Mouse (Mus musculus) lung, adult 18-20 months (tissue): ENCODE measurements around the gene Nr4a3.

Experiments used
- DNase-seq, 2 experiments: peaks; one replicate each; pipeline ENCODE4 v3.0.0; 2022; ENCODE audit warnings: mixed read lengths in 2 of 2

The Nr4a3 gene

DNA sequence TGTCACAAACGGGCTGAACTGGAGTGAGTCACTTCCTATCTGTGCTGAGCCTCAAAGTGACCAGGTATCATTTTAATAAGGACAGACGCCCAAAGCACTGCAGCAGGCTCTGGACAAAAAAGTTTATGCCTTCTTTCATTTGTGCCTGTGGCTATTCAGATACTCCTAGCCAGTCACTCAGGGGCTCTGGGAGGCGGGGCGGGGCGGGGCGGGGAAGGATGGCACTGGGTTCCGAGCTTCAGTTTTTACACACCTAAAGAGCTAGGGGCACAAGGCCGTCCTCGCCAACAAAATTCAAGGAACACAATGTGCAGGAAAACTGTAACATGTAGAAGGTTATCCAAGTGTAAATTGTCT, 79.4 kb downstream of the Nr4a3 start:
- peak in 1 of 2 experiments; percentile 26 for DNase-seq

DNA sequence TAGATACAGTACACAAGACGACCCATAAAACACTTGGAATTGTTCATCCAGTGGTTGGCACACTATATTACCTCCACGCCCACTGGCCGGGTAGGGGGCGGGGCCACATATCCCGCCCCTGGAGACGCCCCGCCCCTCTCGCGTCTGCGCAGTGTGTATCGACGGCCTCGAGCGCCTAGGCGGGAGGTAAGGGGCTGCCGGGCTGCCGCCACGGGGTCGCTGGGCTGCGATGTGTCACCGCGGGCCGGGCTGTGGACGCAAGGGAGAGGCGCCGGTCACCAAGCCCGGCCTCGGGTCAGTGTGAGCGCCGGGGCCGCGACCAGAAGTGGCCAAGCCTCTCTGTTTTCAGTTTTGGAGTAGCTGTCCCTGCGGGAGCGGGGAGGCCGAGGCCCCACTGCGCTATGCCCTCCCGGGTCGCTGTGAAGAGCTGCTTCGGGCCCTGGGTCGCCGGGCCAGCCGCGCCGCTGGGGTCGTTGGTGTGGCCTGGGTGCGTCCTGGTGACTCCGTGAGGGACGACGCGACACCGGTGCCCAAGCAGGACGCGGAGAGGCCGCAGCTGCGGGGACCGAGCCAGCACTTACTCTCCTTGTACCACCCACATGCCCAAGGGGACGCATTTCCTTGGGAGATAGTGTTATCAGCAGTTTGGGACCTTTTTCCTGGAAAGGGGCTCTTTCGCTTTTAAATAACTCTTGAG, 80.0 kb downstream of the Nr4a3 start, which contains the start of gene Stx17:
Stx17 (plus strand) TSS at position 143 of the 697 bp plus-strand sequence.
- peak; percentile 82 to 86 for DNase-seq

DNA sequence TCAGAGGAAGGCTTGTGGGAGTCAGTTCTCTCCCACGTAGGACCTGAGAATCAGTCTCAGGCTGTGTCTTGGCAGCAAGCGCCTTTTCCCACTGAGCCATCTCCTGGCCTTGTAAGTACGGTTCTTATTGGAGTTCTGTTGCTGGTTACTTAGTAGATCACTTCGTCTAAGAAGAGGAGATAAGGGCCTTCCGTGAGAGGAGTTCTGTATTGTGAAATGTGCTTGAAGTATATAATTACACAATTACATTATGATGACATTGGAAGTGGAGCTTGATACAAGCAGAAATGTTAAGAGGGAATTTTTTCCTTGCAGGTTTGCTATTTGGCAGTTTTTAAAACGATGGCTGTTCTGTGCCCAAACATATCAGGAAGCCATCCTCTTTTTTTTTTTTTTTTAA, 85.4 kb downstream of the Nr4a3 start:
- peak; percentile 12 to 29 for DNase-seq

DNA sequence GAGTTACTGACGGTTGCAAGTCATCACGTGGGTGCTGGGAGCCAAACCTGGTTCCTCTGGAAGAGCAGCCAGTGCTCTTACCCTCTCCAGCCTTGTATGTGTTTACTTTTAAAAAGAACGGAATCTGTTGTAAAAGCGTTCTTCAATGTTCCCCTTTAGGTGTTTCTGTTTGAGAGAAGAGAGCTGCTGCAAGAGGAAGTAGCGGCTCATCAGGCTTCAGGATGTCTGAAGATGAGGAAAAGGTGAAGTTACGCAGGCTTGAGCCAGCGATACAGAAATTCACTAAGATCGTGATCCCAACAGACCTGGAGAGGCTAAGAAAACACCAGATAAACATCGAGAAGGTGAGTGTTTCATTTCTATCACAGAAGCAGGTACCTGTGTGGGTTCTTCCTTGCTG, 86.7 kb downstream of the Nr4a3 start:
- no peak for DNase-seq

DNA sequence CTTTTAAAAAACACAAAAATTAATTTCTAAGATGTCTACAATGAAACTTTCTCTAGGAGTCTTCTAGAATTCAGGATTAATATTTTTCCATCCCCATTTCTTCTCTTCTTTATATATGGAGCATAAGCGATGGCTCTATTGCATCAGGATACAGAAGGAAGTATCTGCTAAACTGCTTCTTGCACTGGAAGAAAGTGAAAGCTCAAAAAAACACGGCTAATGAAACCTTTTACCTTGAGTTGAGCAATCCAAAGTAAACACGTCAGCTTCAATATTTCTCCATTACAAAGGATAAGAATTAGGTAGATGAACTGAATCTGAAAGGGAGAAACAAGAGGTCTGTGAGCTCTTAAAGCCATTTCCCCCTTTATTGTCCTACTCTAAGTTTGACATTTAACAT, 87.8 kb downstream of the Nr4a3 start:
- no peak for DNase-seq
